Mouse (Mus musculus) heart, embryonic 14.5 days (tissue): ENCODE data around the gene Ugt1a7c. TPM values are rescaled to one million over a fixed set of nuclear protein-coding genes. Genes with fewer than 3 reads are reported as not detected.
"Not testable (repeated sequence)": the region's sequence is repeated elsewhere in the genome, so short reads cannot be mapped to it uniquely, and the experiment has no call there.

ENCODE experiments used
- ATAC-seq: fragments of 200-750 bp; cut with Nextera tagmentation; 2 replicates; pipeline ENCODE4 v1.8.0; 2017; ENCODE audit warnings: low read depth, moderate TSS enrichment; ENCODE audit not compliant: insufficient number of reproducible peaks, insufficient read depth, low FRiP score
- H3K27ac ChIP-seq, 2 experiments: fragments of 200-500 bp in 1 of 2; fragments of 300-500 bp in 1 of 2; sonication (generic) in 1 of 2; replicated peaks in 1 of 2; 2 replicates each; pipeline ENCODE4 v1.5.1; 2012 to 2014; ENCODE audit warnings: low read depth in 2 of 2, low read length in 2 of 2, control low read depth in 1 of 2, mild to moderate bottlenecking in 1 of 2, mixed read lengths in 1 of 2; ENCODE audit not compliant: control insufficient read depth in 1 of 2, insufficient read depth in 1 of 2
- H3K27me3 ChIP-seq: fragments of 300-500 bp; sonication (generic); 2 replicates; pipeline ENCODE4 v1.6.1; 2014; ENCODE audit warnings: mild to moderate bottlenecking, low read length, control low read depth; ENCODE audit not compliant: control insufficient read depth, insufficient read depth
- H3K36me3 ChIP-seq: fragments of 300-500 bp; sonication (generic); 2 replicates; pipeline ENCODE4 v1.6.1; 2014; ENCODE audit warnings: mild to moderate bottlenecking, control low read depth, low read length, mixed read lengths; ENCODE audit not compliant: control insufficient read depth, insufficient read depth
- H3K4me1 ChIP-seq, 2 experiments: fragments of 200-500 bp in 1 of 2; fragments of 300-500 bp in 1 of 2; sonication (generic) in 1 of 2; 2 replicates each; pipeline ENCODE4 v1.6.1; 2012 to 2014; ENCODE audit warnings: low read length in 2 of 2, control low read depth in 1 of 2, mixed read lengths in 1 of 2; ENCODE audit not compliant: control insufficient read depth in 2 of 2, insufficient read depth in 2 of 2
- H3K4me2 ChIP-seq: fragments of 300-500 bp; sonication (generic); 2 replicates; pipeline ENCODE4 v1.6.1; 2014; ENCODE audit warnings: mild to moderate bottlenecking, low read length
- H3K4me3 ChIP-seq, 2 experiments: fragments of 200-500 bp in 1 of 2; fragments of 300-500 bp in 1 of 2; sonication (generic) in 1 of 2; 2 replicates each; pipeline ENCODE4 v1.5.1; 2012 to 2014; ENCODE audit warnings: low read length in 2 of 2, mild to moderate bottlenecking in 2 of 2, control low read depth in 1 of 2, low read depth in 1 of 2, moderate library complexity in 1 of 2; ENCODE audit not compliant: control insufficient read depth in 1 of 2, insufficient read depth in 1 of 2
- H3K9ac ChIP-seq: fragments of 300-500 bp; sonication (generic); 2 replicates; pipeline ENCODE4 v1.6.1; 2014; ENCODE audit warnings: mild to moderate bottlenecking, low read length
- H3K9me3 ChIP-seq: fragments of 300-500 bp; sonication (generic); 2 replicates; pipeline ENCODE4 v1.6.1; 2016; ENCODE audit warnings: low read length, control low read depth; ENCODE audit not compliant: control insufficient read depth
- WGBS: fragments of 180-500 bp; shearing (Covaris S2); extraction: QIAGEN DNeasy Blood & Tissue Kit; methylation state at CpG from one replicate; pipeline ENCODE4 v1.1.7; 2014; 5-methylcytosine and 5-hydroxymethylcytosine counted together
- polyA plus RNA-seq: library from polyadenylated mRNA; unstranded; fragments of >200 nt; fragmentation: Nextera tagmentation; extraction: Ambion mirVana; gene quantifications from 2 replicates; pipeline ENCODE4 v1.2.1, GENCODE M21; 2014

Ugt1a7c gene
- polyA plus RNA-seq, 1 experiment from 2014 or later = 1.0 TPM

DNA sequence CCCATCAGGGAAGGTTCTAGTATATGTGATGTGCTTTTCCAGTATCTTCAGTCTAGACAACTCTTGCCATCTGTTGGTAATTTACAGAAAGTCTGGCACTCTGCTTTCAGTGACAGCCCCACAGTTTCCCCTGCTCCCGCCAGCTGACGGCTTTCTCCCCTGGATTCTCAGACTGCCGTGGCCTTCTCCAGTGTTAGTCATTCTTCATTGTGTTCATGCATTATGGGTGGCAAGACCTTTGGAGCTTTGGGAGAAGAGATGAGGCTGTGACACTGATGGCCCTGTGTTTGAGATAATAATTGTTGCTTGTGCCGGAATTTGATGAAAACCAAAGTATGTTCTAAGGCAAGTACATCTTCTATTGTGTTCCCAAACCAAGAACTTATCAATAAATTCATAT, 123.7 kb downstream of the Ugt1a7c start:
- Histone ChIP-seq H3K27ac (no peak overlapping the region), H3K9me3 (peaks cover 27% of the 10 kb centered on the region), H3K36me3 (no peaks in the 10 kb centered on the region), H3K4me2 (no peak overlapping the region), H3K4me1 (no peaks in the 10 kb centered on the region), H3K9ac (no peak overlapping the region), H3K4me3 (no peak overlapping the region), H3K27me3 (no peaks in the 10 kb centered on the region)
- ATAC-seq = no peak
- 43% methylated on average over 4 of the region's 4 CpGs for WGBS

GRCm38 (mm10) chr1:88219054-88219453, 124.2 kb downstream of the Ugt1a7c start:
- no peak for ATAC-seq
- no peak overlapping the region for H3K4me3 ChIP-seq
- H3K27me3 ChIP-seq = no peaks in the 10 kb centered on the region
- no peaks in the 10 kb centered on the region for H3K36me3 ChIP-seq
- H3K4me2 ChIP-seq = no peak overlapping the region
- H3K9ac ChIP-seq = no peak overlapping the region
- 22% methylated on average over 1 of the region's 1 CpGs for WGBS
- H3K4me1 ChIP-seq = no peaks in the 10 kb centered on the region
- no peak overlapping the region for H3K27ac ChIP-seq
- H3K9me3 ChIP-seq = peaks cover 23% of the 10 kb centered on the region

- Histone ChIP-seq H3K9ac (no peak overlapping the region), H3K4me1 (no peaks in the 10 kb centered on the region), H3K9me3 (peaks cover 14% of the 10 kb centered on the region), H3K27me3 (no peaks in the 10 kb centered on the region), H3K4me2 (no peak overlapping the region), H3K36me3 (no peaks in the 10 kb centered on the region), H3K4me3 (no peak overlapping the region), H3K27ac (no peak overlapping the region)
- no peak for ATAC-seq
Measured at GRCm38 (mm10) chr1:88220336-88220735, 125.5 kb downstream of the Ugt1a7c start.

- no peaks in the 10 kb centered on the region for H3K36me3 ChIP-seq
- no peak for ATAC-seq
- H3K4me3 ChIP-seq = no peak overlapping the region
- no peak overlapping the region for H3K9ac ChIP-seq
- H3K27ac ChIP-seq = no peak overlapping the region
- peaks cover 23% of the 10 kb centered on the region for H3K9me3 ChIP-seq
- H3K27me3 ChIP-seq = no peaks in the 10 kb centered on the region
- WGBS = 39% methylated on average over 2 of the region's 2 CpGs
- H3K4me1 ChIP-seq = no peaks in the 10 kb centered on the region
- H3K4me2 ChIP-seq = no peak overlapping the region
Measured at GRCm38 (mm10) chr1:88222216-88222615, 127.4 kb downstream of the Ugt1a7c start.

GRCm38 (mm10) chr1:88223011-88223515, 128.2 kb downstream of the Ugt1a7c start:
- not testable (repeated sequence) for H3K4me2 ChIP-seq, H3K4me1 ChIP-seq, H3K27me3 ChIP-seq, H3K9ac ChIP-seq, ATAC-seq, H3K27ac ChIP-seq, H3K36me3 ChIP-seq, H3K4me3 ChIP-seq
- peaks cover 32% of the 10 kb centered on the region for H3K9me3 ChIP-seq

DNA sequence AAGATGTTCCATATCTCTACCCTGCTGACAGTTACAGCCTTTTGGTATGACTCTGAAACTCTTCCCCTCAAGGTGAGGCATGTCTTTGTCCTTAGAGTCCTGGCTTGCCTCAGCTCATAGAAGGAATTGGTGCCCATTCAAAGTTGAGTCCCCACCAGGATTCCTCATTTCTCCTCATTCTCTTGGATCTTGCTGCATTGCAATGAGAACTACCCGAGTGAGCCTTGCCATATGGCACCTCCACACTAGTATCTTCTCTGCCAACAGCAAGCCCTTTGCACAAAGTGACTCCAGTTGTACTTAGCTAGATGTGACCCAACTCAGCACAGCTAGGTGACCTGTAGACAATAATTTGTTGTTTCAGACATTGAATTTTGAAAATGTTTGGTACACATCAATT, 128.7 kb downstream of the Ugt1a7c start:
- 34% methylated on average over 1 of the region's 1 CpGs for WGBS
- Histone ChIP-seq H3K9ac (no peak overlapping the region), H3K27ac (no peak overlapping the region), H3K4me3 (no peak overlapping the region), H3K4me1 (no peaks in the 10 kb centered on the region), H3K27me3 (no peaks in the 10 kb centered on the region), H3K4me2 (no peak overlapping the region), H3K9me3 (peaks cover 37% of the 10 kb centered on the region), H3K36me3 (no peaks in the 10 kb centered on the region)
- no peak for ATAC-seq

GRCm38 (mm10) chr1:88224029-88224776, 129.3 kb downstream of the Ugt1a7c start:
- H3K9me3 ChIP-seq = peaks cover 43% of the 10 kb centered on the region
- H3K4me3 ChIP-seq = no peak overlapping the region
- H3K27me3 ChIP-seq = no peaks in the 10 kb centered on the region
- H3K36me3 ChIP-seq = no peaks in the 10 kb centered on the region
- H3K9ac ChIP-seq = no peak overlapping the region
- no peak for ATAC-seq
- H3K4me2 ChIP-seq = no peak overlapping the region
- WGBS = 56% methylated on average over 2 of the region's 2 CpGs
- H3K27ac ChIP-seq = no peak overlapping the region
- no peaks in the 10 kb centered on the region for H3K4me1 ChIP-seq

DNA sequence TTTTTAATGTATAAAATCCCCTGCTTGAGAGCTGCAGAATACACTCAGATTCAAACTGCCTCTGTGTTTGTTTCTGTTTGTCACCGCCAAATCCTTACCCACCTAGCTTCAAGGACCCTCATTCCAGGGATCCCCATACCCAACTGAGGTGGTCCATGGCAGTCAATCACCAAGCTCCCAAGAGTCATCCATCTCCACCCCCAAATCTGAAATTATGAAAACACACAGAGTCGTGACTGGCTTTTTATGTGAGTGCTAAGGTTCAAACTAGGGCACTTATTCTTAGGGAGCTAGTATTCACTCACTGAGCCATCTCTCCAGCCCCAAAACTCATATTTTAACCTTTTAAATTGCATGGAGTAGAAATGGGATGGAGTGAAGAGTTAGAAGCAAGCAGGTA, 130.4 kb downstream of the Ugt1a7c start:
- peaks cover 54% of the 10 kb centered on the region for H3K9me3 ChIP-seq
- H3K4me1 ChIP-seq, ATAC-seq, H3K4me2 ChIP-seq, H3K27ac ChIP-seq, H3K36me3 ChIP-seq, H3K4me3 ChIP-seq, H3K9ac ChIP-seq, H3K27me3 ChIP-seq: not testable (repeated sequence)
- 29% methylated on average over 2 of the region's 2 CpGs for WGBS
